In the genomic region with DNA sequence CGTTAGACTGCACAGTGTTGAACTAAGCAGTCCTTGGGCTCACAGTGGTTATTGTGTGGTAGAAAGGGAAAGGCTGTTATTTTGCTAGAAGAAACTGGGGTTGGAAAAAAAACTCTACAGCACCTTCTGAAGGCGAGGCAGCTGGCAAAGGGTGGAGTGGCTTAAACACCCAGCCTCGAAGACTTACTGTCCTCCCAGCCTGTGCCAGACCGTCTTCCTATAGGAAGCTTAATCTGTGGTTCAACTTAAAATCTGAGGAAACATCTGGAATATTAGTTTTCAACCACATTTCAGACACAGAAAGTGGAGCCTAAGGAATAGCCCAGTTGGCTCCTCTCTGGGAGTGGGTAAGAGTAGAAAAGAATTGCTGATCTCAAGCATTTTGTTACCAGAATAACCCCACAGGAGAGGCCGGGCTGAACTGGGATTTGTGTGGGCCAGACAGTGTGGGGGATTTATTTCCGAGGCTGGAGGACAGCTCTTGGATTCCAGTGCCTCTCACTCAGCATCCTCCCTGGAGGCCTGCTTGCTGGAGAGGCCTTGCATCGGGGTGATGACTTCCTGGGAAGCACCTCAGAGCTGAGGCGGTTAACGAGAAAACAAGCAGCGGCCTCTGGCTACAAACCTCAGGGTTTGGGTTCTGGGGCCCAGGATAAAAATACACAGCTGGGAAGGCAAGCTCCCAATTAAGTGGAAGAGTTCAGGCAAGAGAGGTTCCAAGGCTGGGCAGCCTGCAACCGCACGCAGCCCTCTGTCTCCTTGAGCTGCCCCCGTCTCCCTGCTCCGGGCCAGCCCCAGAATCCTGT, we compare ENCODE assay signal across 8 mouse cellular contexts.
DNase-seq lines count a peak whose midpoint lies in the region; ATAC-seq and TF ChIP-seq lines count a peak whose summit lies in the region.

No protein-coding gene starts in this region.

- no peak overlapping the region for H3K9ac ChIP-seq in forebrain, postnatal 0 days
- peak overlapping the region; percentile 27 for H3K9ac ChIP-seq in lung, embryonic 16.5 days (ENCODE audit: low read length)
- H3K9ac ChIP-seq in heart, embryonic 13.5 days: 0 out of 2 replicates have a peak overlapping the region, but pooled peaks have one; percentile 30
- H3K9ac ChIP-seq in neural tube, embryonic 15.5 days (replicated peaks): 0 out of 2 replicates have a peak overlapping the region, but pooled peaks have one; percentile 7

- peak overlapping the region; percentile 37; the same call in 1 of the 2 replicates for H3K27ac ChIP-seq in forebrain, embryonic 10.5 days
- H3K27ac ChIP-seq in forebrain, postnatal 0 days (ENCODE audit: low read depth, low read length): no peak overlapping the region; the same call in 1 of the 2 replicates
- peak overlapping the region; percentile 94 for H3K27ac ChIP-seq in lung, embryonic 16.5 days (ENCODE audit: low read length)
- H3K27ac ChIP-seq in heart, embryonic 13.5 days (replicated peaks): peak overlapping the region; percentile 74
- peak overlapping the region; percentile 54; the same call in 1 of the 2 replicates for H3K27ac ChIP-seq in neural tube, embryonic 15.5 days (replicated peaks)

- DNase-seq in forebrain, embryonic 10.5 days (ENCODE audit: extremely low spot score, low spot score): no peak
- DNase-seq in forebrain, postnatal 0 days: no peak
- no peak for DNase-seq in lung, postnatal 4 days
- no peak for DNase-seq in MN1 (ENCODE audit: low spot score)
- no peak for DNase-seq in right cerebral cortex, postnatal 4 days

- no peak for TF ChIP-seq CTCF in forebrain, postnatal 0 days (IDR thresholded peaks at IDR 0.05; ENCODE audit: low read depth)

- no peaks in the 10 kb centered on the region for H3K9me3 ChIP-seq in forebrain, embryonic 10.5 days
- H3K9me3 ChIP-seq in forebrain, postnatal 0 days (ENCODE audit: low read length): no peaks in the 10 kb centered on the region
- H3K9me3 ChIP-seq in lung, embryonic 16.5 days (ENCODE audit: control insufficient read depth, low read length): no peaks in the 10 kb centered on the region
- H3K9me3 ChIP-seq in heart, embryonic 13.5 days: no peaks in the 10 kb centered on the region
- no peaks in the 10 kb centered on the region for H3K9me3 ChIP-seq in neural tube, embryonic 15.5 days (replicated peaks)

- ATAC-seq in forebrain, postnatal 0 days: no peak
- no peak for ATAC-seq in lung, embryonic 16.5 days (ENCODE audit: low read depth)
- ATAC-seq in heart, embryonic 13.5 days (ENCODE audit: extremely low read depth, insufficient number of reproducible peaks, low FRiP score, low TSS enrichment): no peak
- no peak for ATAC-seq in neural tube, embryonic 15.5 days (ENCODE audit: low FRiP score)

- no peak overlapping the region for H3K4me2 ChIP-seq in forebrain, postnatal 0 days (ENCODE audit: low read depth)
- no peak overlapping the region for H3K4me2 ChIP-seq in lung, embryonic 16.5 days (ENCODE audit: low read depth, low read length)
- H3K4me2 ChIP-seq in heart, embryonic 13.5 days: no peak overlapping the region
- no peak overlapping the region for H3K4me2 ChIP-seq in neural tube, embryonic 15.5 days

- 66% methylated on average over 14 of the region's 14 CpGs for WGBS in forebrain, embryonic 10.5 days
- WGBS in forebrain, postnatal 0 days: 59% methylated on average over 14 of the region's 14 CpGs
- 48% methylated on average over 14 of the region's 14 CpGs for WGBS in lung, embryonic 16.5 days
- WGBS in heart, embryonic 13.5 days: 62% methylated on average over 14 of the region's 14 CpGs
- 53% methylated on average over 14 of the region's 14 CpGs for WGBS in neural tube, embryonic 15.5 days

- H3K4me3 ChIP-seq in forebrain, embryonic 10.5 days: no peak overlapping the region
- H3K4me3 ChIP-seq in forebrain, postnatal 0 days (ENCODE audit: low read depth, low read length): no peak overlapping the region
- no peak overlapping the region for H3K4me3 ChIP-seq in lung, embryonic 16.5 days (ENCODE audit: low read length)
- no peak overlapping the region for H3K4me3 ChIP-seq in heart, embryonic 13.5 days
- H3K4me3 ChIP-seq in neural tube, embryonic 15.5 days (replicated peaks): no peak overlapping the region

- peaks cover 18% of the 10 kb centered on the region for H3K4me1 ChIP-seq in forebrain, embryonic 10.5 days
- H3K4me1 ChIP-seq in forebrain, postnatal 0 days (ENCODE audit: insufficient read depth): peaks cover 4% of the 10 kb centered on the region; the same call in 1 of the 2 replicates
- peaks cover 24% of the 10 kb centered on the region for H3K4me1 ChIP-seq in lung, embryonic 16.5 days (replicated peaks; ENCODE audit: control insufficient read depth, insufficient read depth, low read length)
- H3K4me1 ChIP-seq in heart, embryonic 13.5 days: peaks cover 30% of the 10 kb centered on the region
- H3K4me1 ChIP-seq in neural tube, embryonic 15.5 days: peaks cover 25% of the 10 kb centered on the region

- H3K36me3 ChIP-seq in forebrain, embryonic 10.5 days (replicated peaks): no peaks in the 10 kb centered on the region
- no peaks in the 10 kb centered on the region for H3K36me3 ChIP-seq in forebrain, postnatal 0 days (ENCODE audit: insufficient read depth)
- no peaks in the 10 kb centered on the region for H3K36me3 ChIP-seq in lung, embryonic 16.5 days (ENCODE audit: control insufficient read depth, insufficient read depth, low read length)
- H3K36me3 ChIP-seq in heart, embryonic 13.5 days: no peaks in the 10 kb centered on the region
- no peaks in the 10 kb centered on the region for H3K36me3 ChIP-seq in neural tube, embryonic 15.5 days

- peaks cover 67% of the 10 kb centered on the region for H3K27me3 ChIP-seq in forebrain, embryonic 10.5 days (ENCODE audit: poor library complexity, severe bottlenecking)
- 0 out of 2 replicates have a peak, but pooled peaks cover 5% of the 10 kb centered on the region for H3K27me3 ChIP-seq in forebrain, postnatal 0 days (ENCODE audit: insufficient read depth, low read length)
- no peaks in the 10 kb centered on the region for H3K27me3 ChIP-seq in lung, embryonic 16.5 days (ENCODE audit: control insufficient read depth, insufficient read depth, low read depth, low read length)
- peaks cover 26% of the 10 kb centered on the region for H3K27me3 ChIP-seq in heart, embryonic 13.5 days (replicated peaks)
- 0 out of 2 replicates have a peak, but pooled peaks cover 9% of the 10 kb centered on the region for H3K27me3 ChIP-seq in neural tube, embryonic 15.5 days (replicated peaks)
